Mouse (Mus musculus) ES-Bruce4 (cell line): ENCODE results near the gene Polr1c. TPM values are rescaled to one million over a fixed set of nuclear protein-coding genes. Genes with fewer than 3 reads are reported as not detected.

Experiments
- H3K27ac ChIP-seq: 2 replicates; pipeline ENCODE4 v1.5.1; 2012; ENCODE audit warnings: low read length, inconsistent platforms; ENCODE audit not compliant: insufficient read depth
- H3K27me3 ChIP-seq: 2 replicates; pipeline ENCODE4 v1.6.1; 2012; ENCODE audit warnings: mild to moderate bottlenecking, low read length, inconsistent platforms; ENCODE audit not compliant: control insufficient read depth, poor library complexity, insufficient read depth, severe bottlenecking
- H3K36me3 ChIP-seq: 2 replicates; pipeline ENCODE4 v1.6.1; 2012; ENCODE audit warnings: inconsistent platforms, mild to moderate bottlenecking, low read length, moderate library complexity; ENCODE audit not compliant: control insufficient read depth, poor library complexity, insufficient read depth, severe bottlenecking
- H3K4me1 ChIP-seq: one replicate; pipeline ENCODE4 v1.8.1; 2011; ENCODE audit warnings: low read length; ENCODE audit not compliant: control insufficient read depth, insufficient read depth
- H3K4me3 ChIP-seq: 2 replicates; pipeline ENCODE4 v1.5.1; 2011; ENCODE audit warnings: low read depth, mild to moderate bottlenecking, low read length
- H3K9ac ChIP-seq: 2 replicates; pipeline ENCODE4 v1.6.1; 2012; ENCODE audit warnings: low read depth, mild to moderate bottlenecking, inconsistent platforms; ENCODE audit not compliant: poor library complexity, severe bottlenecking
- H3K9me3 ChIP-seq: replicated peaks from 2 replicates; pipeline ENCODE4 v1.6.1; 2012; ENCODE audit warnings: mild to moderate bottlenecking, low read length, inconsistent platforms; ENCODE audit not compliant: control insufficient read depth, poor library complexity, insufficient read depth, severe bottlenecking
- CTCF ChIP-seq: IDR thresholded peaks from one replicate; pipeline ENCODE4 v1.8.1; 2011; ENCODE audit warnings: low read depth, low read length
- EP300 ChIP-seq: IDR thresholded peaks from 2 replicates; pipeline ENCODE4 v1.6.1; 2011; ENCODE audit warnings: low read depth, low read length; ENCODE audit not compliant: insufficient read depth
- POLR2A ChIP-seq: IDR thresholded peaks from one replicate; pipeline ENCODE4 v1.8.1; 2011; ENCODE audit warnings: low read length; ENCODE audit not compliant: insufficient read depth
- polyA plus RNA-seq: library from polyadenylated mRNA; stranded (reverse); fragments of >200 nt; gene quantifications from 2 replicates; pipeline ENCODE4 v1.2.4, GENCODE M21; 2011; ENCODE audit warnings: low read depth; ENCODE audit not compliant: missing spikeins, insufficient read depth, insufficient read length

Gene Polr1c
- polyA plus RNA-seq, 1 experiment, result 106 TPM

DNA sequence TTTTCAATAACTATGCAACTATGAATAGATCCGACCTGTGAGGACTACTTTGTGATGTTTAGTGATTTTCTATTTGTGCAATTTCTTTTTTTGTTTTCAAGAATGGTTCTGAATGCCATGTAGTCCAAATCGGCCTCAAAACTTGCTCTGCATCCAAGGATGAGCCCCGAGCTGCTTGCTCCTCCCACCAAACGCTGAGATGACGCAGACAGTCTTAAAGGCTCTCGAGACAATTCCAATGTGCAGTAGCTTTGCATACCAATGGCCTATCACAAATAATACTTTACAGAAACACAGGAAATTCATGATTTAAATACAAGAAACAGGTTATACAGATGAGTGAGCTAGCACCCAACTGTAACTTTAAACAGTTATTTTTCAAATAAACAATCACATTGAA is 46.7 kb downstream of the Polr1c start:
- Histone ChIP-seq H3K36me3 (peaks cover 31% of the 10 kb centered on the region), H3K4me3 (no peak overlapping the region), H3K27ac (no peak overlapping the region), H3K4me1 (no peaks in the 10 kb centered on the region), H3K27me3 (no peaks in the 10 kb centered on the region), H3K9me3 (no peaks in the 10 kb centered on the region), H3K9ac (peak overlapping the region; percentile 94)
- no peak for TF ChIP-seq CTCF
- no peak for TF ChIP-seq POLR2A
- no peak for TF ChIP-seq EP300

Other genes starting within 250 kb of the Polr1c start
- gene Vegfa, start 215.7 kb downstream of the Polr1c start, polyA plus RNA-seq, result 76.2 and 86.3 TPM in 2 replicates
- gene Mrps18a, start 137.1 kb downstream of the Polr1c start, polyA plus RNA-seq, result 71.7 and 78.5 TPM in 2 replicates
- 1.0 and 1.5 TPM in 2 replicates for gene Rsph9, start 103.8 kb downstream of the Polr1c start, polyA plus RNA-seq
- gene Mad2l1bp, start 94.5 kb downstream of the Polr1c start, polyA plus RNA-seq, result 10.3 and 14.8 TPM in 2 replicates
- 23.5 and 25.8 TPM in 2 replicates for gene Gtpbp2, start 87.0 kb downstream of the Polr1c start, polyA plus RNA-seq
- gene Polh, start 45.4 kb downstream of the Polr1c start, polyA plus RNA-seq, result 28.1 and 30.1 TPM in 2 replicates
- 77.8 and 79.1 TPM in 2 replicates for gene Xpo5, start 45.3 kb downstream of the Polr1c start, polyA plus RNA-seq
- 57.0 and 64.0 TPM in 2 replicates for gene Yipf3, start within 50 bp of the Polr1c start, polyA plus RNA-seq
- 0.57 and 0.68 TPM in 2 replicates for gene Lrrc73, start 5.5 kb upstream of the Polr1c start, polyA plus RNA-seq
- 71.5 and 75.2 TPM in 2 replicates for gene Tjap1, start 35.0 kb upstream of the Polr1c start, polyA plus RNA-seq
- gene Dlk2, start 49.4 kb upstream of the Polr1c start, polyA plus RNA-seq, result 0.91 and 1.3 TPM in 2 replicates
- gene Abcc10, start 80.3 kb upstream of the Polr1c start, polyA plus RNA-seq, result 3.9 and 4.4 TPM in 2 replicates
- gene Zfp318, start 135.7 kb upstream of the Polr1c start, polyA plus RNA-seq, result 55.0 and 62.7 TPM in 2 replicates
- 1.3 TPM in 1 of 2 replicates, not detected in the other for gene Crip3, start 180.9 kb upstream of the Polr1c start, polyA plus RNA-seq
- 6.0 and 6.1 TPM in 2 replicates for gene Slc22a7, start 190.4 kb upstream of the Polr1c start, polyA plus RNA-seq
- gene Ttbk1, start 239.6 kb upstream of the Polr1c start, polyA plus RNA-seq, result 0.90 and 1.3 TPM in 2 replicates
- gene Dnph1, start 248.7 kb upstream of the Polr1c start, polyA plus RNA-seq, result 21.8 and 24.1 TPM in 2 replicates